Mouse (Mus musculus) cerebellum, adult 9-10 months (tissue): ENCODE measurements around the gene Gm20671.
"Not testable (repeated sequence)": the region's sequence is repeated elsewhere in the genome, so short reads cannot be mapped to it uniquely, and the experiment has no call there.

Experiments
- DNase-seq: peaks from one replicate; pipeline ENCODE4 v3.0.0; 2022

Gene Gm20671

DNA sequence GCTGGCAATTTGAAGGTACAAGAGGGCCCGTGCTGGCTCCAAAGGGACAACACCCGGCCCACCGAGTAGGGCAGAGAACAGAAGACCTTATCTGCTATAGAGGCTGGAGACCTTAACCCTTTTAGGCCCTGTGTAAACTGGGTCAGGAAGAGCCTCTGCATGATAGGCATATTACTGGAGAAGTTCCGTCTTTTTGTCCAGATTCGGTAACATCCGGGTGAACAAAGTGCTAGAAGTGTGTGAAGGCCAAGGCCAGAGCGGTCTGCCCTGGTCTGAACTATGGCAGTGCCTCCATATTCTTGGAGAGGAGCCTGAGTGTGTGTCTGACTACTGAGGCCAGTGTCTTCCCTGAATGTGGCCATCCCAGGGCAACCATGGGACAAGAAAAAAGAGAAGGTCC, at the start of gene Gm20671:
Gene Gm20671 (minus strand): TSS at position 101 of the 400 bp plus-strand sequence.
- no peak for DNase-seq

DNA sequence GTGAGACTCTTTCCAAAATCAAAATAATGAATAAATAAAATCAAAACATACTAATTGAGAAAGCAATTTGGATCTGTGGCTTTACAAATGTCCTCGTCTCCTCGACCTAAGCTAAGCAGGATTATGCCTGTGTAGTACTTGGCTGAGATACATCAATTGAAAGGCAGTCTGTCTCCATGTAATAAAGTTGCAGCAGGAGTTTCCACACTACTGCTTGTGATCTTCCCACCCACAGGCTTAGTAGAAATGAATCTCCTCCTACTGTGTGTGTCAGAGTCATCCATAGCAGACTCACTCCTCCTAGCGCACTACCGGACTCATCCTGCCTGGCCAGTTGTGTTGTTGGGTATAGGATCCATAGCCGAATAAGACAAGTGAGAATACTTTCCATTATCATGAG, 45.4 kb upstream of the Gm20671 start:
- no peak for DNase-seq

DNA sequence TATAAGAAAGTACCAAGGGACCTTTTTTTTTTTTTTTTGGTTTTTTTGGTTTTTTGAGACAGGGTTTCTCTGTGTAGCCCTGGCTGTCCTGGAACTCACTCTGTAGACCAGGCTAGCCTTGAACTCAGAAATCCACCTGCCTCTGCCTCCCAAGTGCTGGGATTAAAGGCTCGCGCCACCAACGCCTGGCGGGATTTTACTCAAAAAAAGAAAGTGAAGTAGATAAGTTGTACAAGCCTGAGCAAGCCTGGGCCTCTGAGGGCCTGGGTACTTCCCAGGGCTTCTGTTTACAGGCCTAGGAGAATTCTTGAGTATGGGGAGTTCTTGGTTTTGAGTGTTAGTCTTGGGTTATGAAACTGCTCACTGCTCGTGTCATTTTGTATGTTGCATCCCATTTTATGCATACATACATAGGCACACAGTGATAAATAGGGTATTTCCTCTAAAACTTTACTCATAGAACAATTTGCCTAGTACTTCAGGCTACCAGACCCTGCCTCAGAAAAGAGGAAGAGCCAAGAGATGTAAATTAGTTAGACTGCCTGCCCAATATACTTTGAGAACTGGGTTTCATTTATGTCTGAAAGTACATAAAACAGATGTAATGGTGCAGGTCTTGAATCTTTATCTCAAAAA, 42.6 kb upstream of the Gm20671 start:
- no peak for DNase-seq

DNA sequence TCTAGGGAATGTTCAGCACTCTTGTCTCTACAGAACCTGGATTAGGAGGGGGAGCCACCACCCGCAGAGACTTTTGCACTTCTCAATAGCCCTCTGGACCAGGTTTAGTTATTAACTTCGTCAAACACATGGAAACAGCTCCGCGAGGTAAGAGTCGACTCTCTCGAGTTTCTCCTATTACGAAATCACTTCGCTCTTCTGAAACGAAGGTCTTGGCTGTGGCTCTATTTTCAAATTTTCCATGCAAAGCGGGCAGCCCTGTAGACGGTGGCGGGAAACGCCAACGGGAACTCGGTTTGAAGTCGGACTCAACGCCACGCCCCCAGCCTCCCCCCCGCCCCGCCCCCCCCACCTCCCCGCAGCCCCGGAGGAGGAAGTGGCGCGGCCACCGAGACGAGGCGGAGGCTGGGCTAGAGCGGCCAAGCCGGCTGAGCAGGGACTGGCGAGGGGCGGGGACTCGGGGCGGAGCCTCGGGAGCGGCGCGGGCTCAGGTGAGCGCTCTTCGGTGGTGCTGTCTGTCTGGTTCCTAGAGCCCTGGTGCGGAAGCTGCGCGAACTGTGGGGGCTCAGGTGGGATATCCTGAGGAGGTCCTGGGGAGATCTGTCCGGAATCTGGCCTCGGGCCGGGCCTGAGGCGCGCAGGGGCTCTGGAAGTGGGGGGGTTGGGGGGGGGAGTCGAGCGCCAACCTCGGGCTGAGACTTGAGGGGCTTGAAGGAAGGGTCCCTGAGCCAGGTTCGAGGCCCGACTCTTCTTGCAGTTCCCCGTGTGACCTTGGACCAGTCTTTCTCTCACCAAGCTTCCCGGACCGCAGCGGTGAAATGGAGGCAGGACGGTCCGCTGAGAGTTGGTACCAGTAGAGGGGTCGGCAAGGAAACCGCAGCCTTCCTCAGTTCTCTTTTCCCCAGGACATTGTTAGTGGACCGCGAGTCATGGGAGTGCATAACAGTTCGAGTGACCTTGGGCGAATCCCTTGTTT, 36.6 kb upstream of the Gm20671 start, which contains the start of gene Depdc5:
Gene Depdc5 (plus strand): TSS at position 449 of the 976 bp plus-strand sequence.
- peak; percentile 89 for DNase-seq

DNA sequence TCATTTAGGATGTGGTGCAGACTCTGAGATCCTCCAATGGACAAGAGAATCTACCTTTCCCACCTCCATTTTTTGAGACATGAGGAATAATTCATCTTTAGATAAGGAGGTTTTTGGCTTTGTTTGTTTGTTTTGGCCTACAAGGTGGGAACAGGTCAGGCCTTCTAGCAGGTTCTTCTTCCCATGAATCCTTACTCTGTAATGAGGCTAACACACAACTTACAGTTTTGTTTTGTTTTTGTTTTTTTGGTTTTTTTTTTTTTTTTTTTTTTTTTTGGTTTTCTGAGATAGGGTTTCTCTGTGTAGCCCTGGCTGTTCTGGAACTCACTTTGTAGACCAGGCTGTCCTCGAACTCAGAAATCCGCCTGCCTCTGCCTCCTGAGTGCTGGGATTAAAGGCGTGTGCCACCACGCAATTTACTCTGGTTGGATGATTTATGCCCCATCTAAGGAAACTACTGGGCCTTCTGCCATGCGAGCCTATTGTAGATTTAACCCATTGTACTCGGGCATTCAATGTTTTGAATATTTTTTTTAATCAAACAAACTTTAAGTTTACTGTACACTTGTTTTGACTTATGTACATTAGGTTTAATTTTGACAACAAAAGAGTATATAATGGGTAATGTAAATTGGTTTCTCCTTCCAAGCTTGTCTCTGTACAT, 35.7 kb upstream of the Gm20671 start:
- DNase-seq: peak; percentile 45

DNA sequence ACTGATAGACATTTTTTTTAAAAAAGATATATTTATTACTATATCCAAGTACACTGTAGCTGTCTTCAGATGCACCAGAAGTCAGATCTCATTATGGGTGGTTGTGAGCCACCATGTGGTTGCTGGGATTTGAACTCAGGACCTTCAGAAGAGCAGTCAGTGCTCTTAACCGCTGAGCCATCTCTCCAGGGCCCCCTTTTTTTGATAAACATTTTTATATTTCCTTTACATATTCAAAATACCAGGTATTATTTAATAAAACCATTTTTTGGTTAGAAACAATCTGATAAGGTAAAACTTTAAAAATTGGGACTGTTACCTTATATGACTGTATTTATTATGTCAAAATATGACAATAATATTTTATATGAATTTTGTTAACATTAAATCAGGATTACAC, 34.2 kb upstream of the Gm20671 start:
- DNase-seq: no peak

DNA sequence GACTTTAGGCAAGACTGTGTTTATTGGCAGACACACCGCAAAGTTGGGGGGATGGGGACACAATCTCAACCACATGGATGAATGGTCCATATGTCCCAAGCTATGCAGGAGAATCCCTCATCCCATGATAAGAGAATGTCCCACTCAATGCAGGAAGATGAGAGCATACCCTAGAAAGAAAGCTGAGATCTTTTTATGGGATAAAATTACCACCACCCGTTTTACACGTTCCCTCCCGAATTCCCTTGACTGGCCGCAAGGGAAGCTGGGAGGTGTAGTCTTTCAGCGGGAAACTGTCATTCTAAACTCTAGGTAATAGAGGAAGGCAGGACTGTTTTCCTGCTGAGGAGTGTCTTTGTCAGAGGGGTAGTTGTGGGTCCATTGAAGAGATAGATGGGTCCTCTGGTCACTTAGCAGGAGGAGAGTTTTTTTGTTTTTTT, 30.9 kb upstream of the Gm20671 start:
- peak; percentile 77 for DNase-seq

DNA sequence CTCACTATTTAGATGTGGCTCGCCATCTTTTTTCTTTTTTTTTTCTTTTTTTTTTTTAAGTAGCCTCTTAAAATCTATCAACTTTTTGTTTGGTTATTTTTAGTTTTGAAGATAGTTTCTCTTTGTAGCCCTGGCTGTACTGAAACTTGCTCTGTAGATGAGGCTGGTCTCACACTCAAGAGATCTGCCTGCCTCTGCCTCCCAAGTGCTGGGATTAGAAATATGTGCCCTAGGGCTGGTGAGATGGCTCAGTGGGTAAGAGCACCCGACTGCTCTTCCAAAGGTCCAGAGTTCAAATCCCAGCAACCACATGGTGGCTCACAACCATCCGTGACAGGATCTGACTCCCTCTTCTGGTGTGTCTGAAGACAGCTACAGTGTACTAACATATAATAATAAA, 28.4 kb upstream of the Gm20671 start:
- DNase-seq: not testable (repeated sequence)

DNA sequence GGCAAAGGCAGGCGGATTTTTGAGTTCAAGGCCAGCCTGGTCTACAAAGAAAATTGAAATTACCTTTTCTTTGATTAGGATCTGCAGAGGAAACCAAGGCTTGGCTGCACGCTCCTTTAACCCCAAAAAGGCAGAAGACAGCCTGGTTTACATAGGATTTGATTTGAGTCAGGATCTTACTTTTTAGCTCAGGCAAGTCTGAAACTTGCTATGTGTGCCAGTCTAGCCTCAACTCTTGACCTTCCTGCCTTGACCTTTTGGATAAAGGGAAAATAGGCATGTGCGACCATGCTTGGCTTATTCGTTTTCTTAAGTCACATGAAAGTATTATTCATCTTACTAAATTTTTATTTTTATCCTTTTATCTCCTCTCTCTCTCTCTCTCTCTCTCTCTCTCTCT, 27.9 kb upstream of the Gm20671 start:
- peak; percentile 42 for DNase-seq

DNA sequence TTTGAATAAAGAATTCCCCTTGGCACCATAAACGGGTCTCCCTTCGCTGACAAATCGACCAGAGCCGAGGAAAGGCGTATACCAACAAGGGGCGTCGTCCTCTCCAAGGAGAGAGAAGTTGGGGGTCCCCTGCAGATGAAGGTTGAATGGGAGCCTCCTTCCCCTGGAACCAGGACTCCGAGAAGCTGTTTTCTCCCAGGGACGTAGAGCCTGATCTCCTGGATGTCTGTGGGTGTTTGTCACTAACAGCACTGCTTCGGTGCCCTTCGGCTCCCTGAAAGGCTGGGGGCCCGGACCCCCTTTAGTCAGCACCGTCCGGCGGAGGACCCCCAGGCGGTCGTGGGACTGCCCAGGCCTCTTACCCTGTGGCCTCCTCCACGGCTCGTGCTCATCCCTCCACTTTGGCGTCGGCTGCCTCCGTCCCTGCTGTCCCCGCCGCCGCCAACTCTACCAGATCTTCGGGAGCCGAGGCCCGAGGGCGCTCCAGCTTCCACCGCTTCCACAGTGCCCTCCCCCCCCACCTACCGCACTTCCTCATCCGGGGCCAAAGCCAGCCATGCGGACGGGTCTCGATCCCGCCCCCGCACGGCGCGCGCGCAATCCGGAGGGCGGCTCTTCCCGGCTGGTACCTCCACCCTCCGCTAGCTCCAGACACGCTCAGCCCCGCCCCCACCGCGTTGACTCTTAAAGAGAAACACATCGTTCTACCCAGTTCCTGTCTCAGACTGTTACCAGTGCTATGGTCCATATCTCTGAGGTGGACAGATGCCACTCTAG, 27.0 kb upstream of the Gm20671 start, which contains the start of gene Prr14l:
Gene Prr14l (minus strand): TSS at position 526 of the 777 bp plus-strand sequence.
- peak; percentile 99 for DNase-seq

DNA sequence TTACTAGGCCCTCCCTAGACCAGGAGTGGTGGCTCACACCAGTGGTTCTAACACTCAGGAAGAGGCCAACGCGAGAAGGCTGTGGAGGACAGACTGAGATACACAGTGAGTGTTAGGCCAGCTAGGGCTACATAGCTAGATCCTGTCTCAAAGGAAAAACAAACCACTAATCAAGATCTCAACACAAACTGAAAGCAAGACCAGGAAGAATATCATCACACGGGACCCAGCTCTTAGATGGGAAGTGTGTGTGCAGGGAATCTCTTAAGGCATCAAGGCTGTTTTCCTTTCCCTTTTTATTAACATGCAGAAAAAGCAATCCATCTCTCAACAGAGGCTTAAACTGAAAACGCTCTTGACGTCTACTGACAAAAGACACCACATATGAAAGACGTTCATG, 25.1 kb upstream of the Gm20671 start:
- DNase-seq: no peak

DNA sequence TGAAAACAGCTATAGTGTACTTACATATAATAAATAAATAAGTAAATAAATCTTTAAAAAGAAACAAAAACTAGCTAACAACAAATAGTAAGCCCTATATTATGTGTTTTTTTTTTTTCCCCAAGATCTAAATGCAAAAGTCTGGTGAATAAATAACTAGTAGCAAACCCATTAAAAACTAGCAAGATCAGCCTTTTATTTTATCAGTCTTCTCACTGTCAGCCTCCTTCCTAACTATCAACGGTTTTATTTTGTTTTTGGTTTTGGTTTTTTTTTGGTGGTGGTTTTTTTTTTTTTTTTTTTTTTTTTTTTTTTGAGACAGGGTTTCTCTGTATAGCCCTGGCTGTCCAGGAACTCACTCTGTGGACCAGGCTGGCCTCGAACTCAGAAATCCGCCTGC, 22.7 kb upstream of the Gm20671 start:
- DNase-seq: not testable (repeated sequence)

DNA sequence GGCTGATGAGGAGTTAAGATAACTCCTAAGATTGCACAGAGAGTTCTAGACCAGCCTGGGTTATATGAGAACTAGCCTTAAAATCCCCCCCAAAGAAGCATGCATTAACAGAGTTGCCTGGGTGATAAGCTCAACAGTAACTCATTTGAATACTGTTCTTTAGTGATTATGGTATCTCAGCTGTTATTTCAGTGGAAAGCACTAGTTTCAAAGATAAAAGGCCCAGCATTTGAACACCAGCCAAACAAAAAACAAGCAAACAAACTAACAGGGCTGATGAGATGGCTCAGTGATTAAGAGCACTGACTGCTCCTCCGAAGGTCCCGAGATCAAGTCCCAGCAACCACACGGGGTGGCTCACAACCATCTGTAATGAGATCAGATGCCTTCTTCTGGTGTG, 22.3 kb upstream of the Gm20671 start:
- no peak for DNase-seq

DNA sequence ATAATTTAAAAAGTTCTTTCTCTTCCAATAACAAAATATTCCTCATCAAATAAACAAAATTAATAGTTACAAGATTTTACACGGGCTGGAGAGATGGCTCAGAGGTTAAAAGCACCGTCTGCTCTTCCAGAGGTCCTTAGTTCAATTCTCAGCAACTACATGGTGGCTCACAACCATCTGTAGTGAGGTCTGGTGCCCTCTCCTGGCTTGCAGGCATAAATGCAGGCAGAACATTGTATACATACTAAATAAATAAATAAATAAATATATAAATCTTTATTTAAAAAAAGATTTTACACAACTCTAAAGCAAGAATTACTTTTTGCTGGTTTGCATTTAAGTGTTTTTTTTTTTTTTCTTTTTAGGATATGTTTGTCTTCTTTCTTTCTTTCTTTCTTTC, 13.1 kb upstream of the Gm20671 start:
- DNase-seq: no peak

DNA sequence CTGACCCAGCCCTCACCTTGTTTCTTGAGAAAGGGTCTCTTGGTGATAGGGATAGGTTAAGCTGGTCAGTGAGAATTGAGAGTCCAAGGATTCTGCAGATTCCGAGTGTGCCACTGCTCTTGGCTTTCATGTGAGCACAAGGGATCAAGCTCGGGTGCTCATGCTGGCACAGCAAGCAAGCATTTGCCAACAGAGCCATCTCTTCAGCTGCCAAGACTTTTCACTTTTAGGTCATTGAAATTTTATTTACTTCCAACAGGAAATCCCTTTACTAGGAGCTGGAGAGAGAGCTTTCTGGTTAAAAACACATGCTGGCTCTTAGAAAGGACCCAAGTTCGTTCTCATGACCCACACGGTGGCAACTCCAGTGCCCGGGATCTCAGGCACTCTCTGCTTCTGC, 10.1 kb upstream of the Gm20671 start:
- no peak for DNase-seq

DNA sequence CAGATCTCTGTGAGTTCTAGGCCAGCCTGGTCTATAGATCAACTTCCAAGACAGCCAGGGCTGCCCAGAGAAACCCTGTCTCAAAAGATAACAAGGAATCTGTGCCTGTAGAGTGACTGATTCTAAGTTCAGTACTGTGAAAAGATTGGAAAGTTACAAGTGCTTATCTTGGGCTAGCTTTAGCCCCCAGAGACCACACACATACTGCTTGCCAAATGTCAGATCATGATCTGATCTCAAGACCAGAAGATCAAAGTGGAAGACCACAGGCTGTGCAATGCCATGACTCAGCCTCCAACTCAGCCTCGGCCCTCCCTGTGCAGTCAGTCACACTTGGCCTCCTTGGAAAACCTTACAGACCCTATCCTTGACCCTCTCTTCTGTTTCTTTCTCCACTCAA, 7.6 kb upstream of the Gm20671 start:
- DNase-seq: no peak

DNA sequence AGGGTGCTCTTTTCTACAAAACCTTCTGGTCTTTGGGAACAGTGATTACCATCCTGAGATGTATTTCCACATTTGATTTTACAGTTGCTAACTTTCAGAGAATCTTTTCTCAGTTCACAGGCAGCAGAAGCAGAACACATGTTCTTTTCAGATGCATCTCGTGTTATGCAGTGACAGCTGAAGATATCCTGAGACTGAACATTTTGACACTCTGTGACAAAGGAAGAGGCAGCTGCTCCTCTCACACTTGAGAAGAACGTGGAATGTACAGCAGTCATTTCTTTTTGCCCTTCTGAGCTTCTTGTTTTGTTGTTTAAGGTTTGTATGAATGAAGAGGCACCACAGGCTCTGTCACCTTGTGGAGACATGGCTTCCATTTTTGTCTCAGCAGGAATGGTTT, 3.1 kb upstream of the Gm20671 start:
- no peak for DNase-seq

DNA sequence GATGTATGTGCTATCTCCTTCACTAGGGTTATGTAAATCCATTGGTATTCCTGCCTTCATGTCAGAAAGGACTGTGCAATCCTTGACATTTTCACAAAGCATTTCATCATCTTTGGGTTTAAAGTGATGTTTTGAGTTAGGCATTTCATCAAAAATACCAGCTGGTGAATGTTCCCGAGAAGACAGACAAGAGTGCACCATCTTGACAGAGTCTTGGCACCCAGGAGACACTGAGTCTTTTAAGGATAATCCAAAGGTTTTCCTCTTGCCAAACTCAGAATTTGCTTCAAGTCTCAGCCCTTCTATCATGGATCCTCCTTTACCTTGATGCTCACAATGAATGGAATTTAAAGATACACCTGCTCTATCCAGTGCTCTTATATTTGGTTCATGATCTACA, 1.9 kb upstream of the Gm20671 start:
- not testable (repeated sequence) for DNase-seq

DNA sequence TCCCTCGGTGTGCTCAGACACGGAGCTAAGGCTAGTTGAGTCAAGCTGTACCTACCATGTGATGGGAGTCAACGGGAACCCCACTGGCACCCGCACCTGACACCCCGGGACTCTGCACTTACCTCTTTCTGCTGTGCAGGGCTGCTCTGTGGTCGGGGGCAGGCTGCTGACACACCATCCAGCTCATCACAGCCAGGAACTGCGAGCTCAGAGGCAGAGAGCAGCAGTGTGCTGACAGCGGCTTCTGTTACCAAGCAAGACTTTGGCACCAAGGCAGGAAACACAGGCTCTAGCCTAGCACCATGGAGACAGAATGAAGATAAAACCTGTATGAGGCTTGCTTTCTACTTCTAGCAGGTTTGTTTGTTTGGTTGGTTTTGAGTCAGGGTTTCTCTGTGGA, 6.4 kb downstream of the Gm20671 start:
- no peak for DNase-seq

DNA sequence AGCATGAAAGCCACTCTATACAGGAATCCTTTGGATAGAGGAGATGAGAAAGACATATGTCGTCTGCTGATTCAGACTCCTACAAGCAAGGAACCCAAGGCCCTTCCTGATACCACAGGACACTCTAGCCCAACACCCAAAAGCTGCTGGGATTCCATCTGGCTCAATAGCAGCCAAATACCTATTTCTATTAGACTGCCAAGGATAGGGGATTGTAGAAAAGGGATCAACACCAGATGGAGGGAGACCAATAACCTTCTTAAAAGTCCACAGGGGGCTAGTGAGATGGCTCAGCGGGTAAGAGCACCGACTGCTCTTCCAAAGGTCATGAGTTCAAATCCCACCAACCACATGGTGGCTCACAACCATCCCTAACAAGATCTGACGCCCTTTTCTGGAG, 11.5 kb downstream of the Gm20671 start:
- DNase-seq: peak; percentile 57

DNA sequence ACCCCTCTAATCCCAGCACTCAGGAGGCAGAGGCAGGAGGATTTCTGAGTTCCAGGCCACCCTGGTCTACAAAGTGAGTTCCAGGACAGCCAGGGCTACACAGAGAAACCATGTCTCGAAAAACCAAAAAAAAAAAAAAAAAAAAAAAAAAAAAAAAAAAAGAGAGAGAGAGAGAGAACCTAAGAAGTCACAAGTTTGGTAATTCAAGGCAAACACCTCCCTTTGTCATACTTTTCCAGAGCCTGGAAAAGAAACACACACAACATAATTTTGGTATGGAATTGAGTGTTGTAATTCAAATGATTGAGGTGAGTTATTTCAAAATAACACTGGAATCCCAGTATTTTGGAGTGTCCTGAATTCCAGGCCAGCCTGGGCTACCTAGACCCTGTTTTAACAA, 40.5 kb downstream of the Gm20671 start:
- DNase-seq: not testable (repeated sequence)

DNA sequence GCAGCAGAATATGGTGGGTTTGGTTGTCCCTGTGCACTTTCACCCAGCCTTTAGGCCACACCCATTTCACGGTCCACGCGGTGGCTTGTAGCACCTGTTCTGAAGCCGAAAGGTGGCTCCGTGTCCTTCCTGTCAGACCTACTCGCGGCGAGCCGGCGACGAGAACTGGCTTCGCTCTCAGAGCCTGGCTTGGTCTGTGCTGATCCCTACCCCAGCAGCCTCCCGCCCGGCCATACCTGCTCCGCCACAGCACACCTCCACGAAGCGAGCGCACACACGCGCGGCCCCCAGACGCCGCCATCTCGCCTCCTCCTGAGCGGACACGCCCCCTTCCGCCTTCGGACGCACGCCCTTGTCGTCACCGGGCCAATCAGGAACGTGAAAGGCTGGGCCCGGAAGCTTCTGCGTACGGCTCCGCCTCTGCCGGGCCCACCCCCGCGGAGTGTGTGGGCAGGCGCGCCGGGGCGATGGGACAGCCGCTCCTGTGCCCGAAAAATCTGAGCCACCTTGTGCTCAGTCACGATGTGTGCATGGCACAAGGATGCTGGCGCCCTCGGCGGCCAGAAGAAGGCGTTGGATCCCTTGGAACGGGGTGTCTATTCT, 41.5 kb downstream of the Gm20671 start, which contains the start of gene Pisd:
Gene Pisd (minus strand): TSS at position 334 of the 603 bp plus-strand sequence.
- DNase-seq: peak; percentile 96
